ENCODE assay signal across 30 mouse cellular contexts in genomic region chr9:46223090-46223489, GRCm38 (mm10). TPM values are rescaled to one million over a fixed set of nuclear protein-coding genes. Genes with fewer than 3 reads are reported as not detected.
A peak's percentile ranks its signal among the peaks of the same experiment; 100 is the strongest.
DNase-seq lines count a peak whose midpoint lies in the region; TF ChIP-seq lines count a peak whose summit lies in the region.
"Had no signal": no experiment of that assay in that cellular context is flagged by ENCODE, and none has a peak within 500 bp of the region (broad histone marks: within the 10 kb centered on the region; RNA-seq: fewer than 3 reads in every experiment).

No protein-coding gene starts in this region.

- intact Hi-C loops in heart, adult 2 months (cut with DNase I) = no loop called here

- no peak overlapping the region for H3K9ac ChIP-seq in heart, adult 2 months (ENCODE audit: low read depth, low read length)
- H3K9ac ChIP-seq: embryonic facial prominence, embryonic 13.5 days; forebrain, embryonic 12.5 days; heart, embryonic 13.5 days; kidney, embryonic 15.5 days; limb, embryonic 12.5 days; liver, embryonic 14.5 days; midbrain, embryonic 15.5 days; neural tube, embryonic 13.5 days had no signal

- 54% methylated on average over 6 of the region's 6 CpGs for WGBS in heart, adult 2 months
- WGBS in heart, embryonic 10.5 days = 84% methylated on average over 6 of the region's 6 CpGs
- 45% methylated on average over 6 of the region's 6 CpGs for WGBS in lung, adult 2 months

- H3K27me3 ChIP-seq in heart, adult 2 months (ENCODE audit: control insufficient read depth, insufficient read depth, low read length) = no peaks in the 10 kb centered on the region
- H3K27me3 ChIP-seq in heart, embryonic 10.5 days (ENCODE audit: insufficient read depth, poor library complexity, severe bottlenecking) = 0 out of 2 replicates have a peak, but pooled peaks cover 3% of the 10 kb centered on the region
- H3K27me3 ChIP-seq: embryonic facial prominence, embryonic 13.5 days; forebrain, embryonic 12.5 days; heart, embryonic 13.5 days; kidney, embryonic 15.5 days; midbrain, embryonic 15.5 days; neural tube, embryonic 13.5 days had no signal

- no peak for TF ChIP-seq EP300 in heart, adult 2 months (IDR thresholded peaks at IDR 0.05; ENCODE audit: insufficient read depth, low read depth, low read length)

- peak in 1 of 2 experiments; percentile 34 for DNase-seq in heart, adult 2 months
- DNase-seq in heart, embryonic 10.5 days (ENCODE audit: low spot score) = no peak
- DNase-seq in kidney, adult 9 months = peak; percentile 37
- no peak for DNase-seq in kidney, adult 11 months
- peak; percentile 22 to 25 for DNase-seq in lung, adult 18-20 months
- DNase-seq in lung, adult 2 months = no peak
- DNase-seq in lung, postnatal 36 days = peak; percentile 52
- no peak for DNase-seq in right cerebral cortex, postnatal 14 days
- DNase-seq: adrenal gland, postnatal 14 days; cerebellum, adult 2 months; cerebellum, postnatal 36 days; embryo, embryonic 11 days; gastrocnemius, postnatal 25 days; layer of hippocampus, postnatal 36 days; retina, postnatal 1 day; thymus, adult 18-20 months; thymus, postnatal 36 days had no signal

- peak overlapping the region; percentile 28 for H3K27ac ChIP-seq in heart, adult 2 months
- H3K27ac ChIP-seq in heart, embryonic 10.5 days = no peak overlapping the region
- H3K27ac ChIP-seq: embryonic facial prominence, embryonic 13.5 days; forebrain, embryonic 12.5 days; heart, embryonic 13.5 days; hindbrain, embryonic 10.5 days; kidney, embryonic 15.5 days; limb, embryonic 12.5 days; liver, embryonic 14.5 days; macrophage; midbrain, embryonic 15.5 days; neural tube, embryonic 13.5 days had no signal

- no peak for TF ChIP-seq POLR2A in heart, adult 2 months (IDR thresholded peaks at IDR 0.05; ENCODE audit: insufficient read depth, low read depth, low read length)
- TF ChIP-seq POLR2A in lung, adult 2 months (IDR thresholded peaks at IDR 0.05; ENCODE audit: borderline replicate concordance, extremely low read depth, low read depth, low read length) = no peak

- H3K79me2 ChIP-seq in heart, adult 2 months (replicated peaks; ENCODE audit: control insufficient read depth, insufficient read depth, low read length) = no peaks in the 10 kb centered on the region

- H3K36me3 ChIP-seq in heart, adult 2 months (ENCODE audit: control insufficient read depth, insufficient read depth, low read length) = no peaks in the 10 kb centered on the region
- H3K36me3 ChIP-seq in heart, embryonic 10.5 days = peaks cover 40% of the 10 kb centered on the region

- no peaks in the 10 kb centered on the region for H3K9me3 ChIP-seq in heart, embryonic 10.5 days
- H3K9me3 ChIP-seq: embryonic facial prominence, embryonic 13.5 days; forebrain, embryonic 12.5 days; heart, embryonic 13.5 days; hindbrain, embryonic 10.5 days; kidney, embryonic 15.5 days; limb, embryonic 12.5 days; midbrain, embryonic 15.5 days; neural tube, embryonic 13.5 days had no signal

- H3K4me3 ChIP-seq in heart, adult 2 months = no peak overlapping the region
- no peak overlapping the region for H3K4me3 ChIP-seq in heart, embryonic 10.5 days
- H3K4me3 ChIP-seq in lung, adult 2 months (replicated peaks; ENCODE audit: extremely low read depth, low read depth, low read length) = no peak overlapping the region
- H3K4me3 ChIP-seq: embryonic facial prominence, embryonic 13.5 days; erythroblast, embryonic 14.5 days; forebrain, embryonic 12.5 days; heart, embryonic 13.5 days; hindbrain, embryonic 10.5 days; kidney, embryonic 15.5 days; limb, embryonic 12.5 days; midbrain, embryonic 15.5 days; neural tube, embryonic 13.5 days had no signal

- no peak for TF ChIP-seq CTCF in heart, adult 2 months (IDR thresholded peaks at IDR 0.05)
- no peak for TF ChIP-seq CTCF in lung, adult 2 months (IDR thresholded peaks at IDR 0.05; ENCODE audit: insufficient read depth, low read length)

- no peaks in the 10 kb centered on the region; the same call in 1 of the 2 replicates for H3K4me1 ChIP-seq in heart, adult 2 months (ENCODE audit: control insufficient read depth, insufficient read depth, low read length)
- H3K4me1 ChIP-seq in heart, embryonic 10.5 days = no peaks in the 10 kb centered on the region; the same call in 1 of the 2 replicates
- no peaks in the 10 kb centered on the region for H3K4me1 ChIP-seq in lung, adult 2 months (ENCODE audit: control insufficient read depth, insufficient read depth, low read length)
- H3K4me1 ChIP-seq: embryonic facial prominence, embryonic 13.5 days; forebrain, embryonic 12.5 days; heart, embryonic 13.5 days; hindbrain, embryonic 10.5 days; kidney, embryonic 15.5 days; limb, embryonic 12.5 days; midbrain, embryonic 15.5 days; neural tube, embryonic 13.5 days had no signal

RNA-seq across cellular contexts. Expression of gene Apoa1, which starts 5.3 kb away (rescaled TPM):
- not detected for total RNA-seq in heart, adult 2 months (2021)
- polyA plus RNA-seq in heart, adult 2 months (2012; rRNA removed) = 0.51 and 2.3 TPM in 2 replicates
- 4.3 and 124 TPM in 2 replicates for polyA plus RNA-seq in heart, embryonic 10.5 days (2016; fragmentation: Nextera tagmentation; extraction: Ambion mirVana)
- 2.0 and 3.2 TPM in 2 replicates for polyA plus RNA-seq in lung, adult 2 months (2012; rRNA removed)
- total RNA-seq: gastrocnemius, postnatal 25 days; layer of hippocampus, postnatal 36 days had no signal
- polyA plus RNA-seq: macrophage had no signal

RNA-seq across cellular contexts. Expression of gene Apoc3, which starts 12.3 kb away (rescaled TPM):
- not detected for total RNA-seq in heart, adult 2 months (2021)
- 1.4 and 3.3 TPM in 2 replicates for polyA plus RNA-seq in heart, adult 2 months (2012; rRNA removed)
- not detected in 2 replicates for polyA plus RNA-seq in heart, embryonic 10.5 days (2016; fragmentation: Nextera tagmentation; extraction: Ambion mirVana)
- 1.8 and 2.6 TPM in 2 replicates for polyA plus RNA-seq in lung, adult 2 months (2012; rRNA removed)
- total RNA-seq: left cerebral cortex, postnatal 10 days had no signal
- polyA plus RNA-seq: embryonic facial prominence, embryonic 13.5 days; erythroblast, embryonic 14.5 days; forebrain, embryonic 12.5 days; heart, embryonic 13.5 days; hindbrain, embryonic 10.5 days; limb, embryonic 12.5 days; macrophage; midbrain, embryonic 15.5 days; neural tube, embryonic 13.5 days had no signal

RNA-seq across cellular contexts. Expression of gene Apoa4, which starts 17.4 kb away (rescaled TPM):
- total RNA-seq in heart, adult 2 months (2021) = not detected
- polyA plus RNA-seq in heart, adult 2 months (2012; rRNA removed) = 0.09 and 0.10 TPM in 2 replicates
- 0.07 and 1.2 TPM in 2 replicates for polyA plus RNA-seq in heart, embryonic 10.5 days (2016; fragmentation: Nextera tagmentation; extraction: Ambion mirVana)
- 0.09 and 0.30 TPM in 2 replicates for polyA plus RNA-seq in lung, adult 2 months (2012; rRNA removed)
- total RNA-seq: gastrocnemius, postnatal 25 days; layer of hippocampus, adult 18-20 months; layer of hippocampus, postnatal 36 days; left cerebral cortex, postnatal 10 days had no signal
- polyA plus RNA-seq: embryonic facial prominence, embryonic 13.5 days; erythroblast, embryonic 14.5 days; forebrain, embryonic 12.5 days; heart, embryonic 13.5 days; hindbrain, embryonic 10.5 days; kidney, embryonic 15.5 days; limb, embryonic 12.5 days; macrophage had no signal

RNA-seq across cellular contexts. Expression of gene Apoa5, which starts 45.3 kb away (rescaled TPM):
- not detected for total RNA-seq in heart, adult 2 months (2021)
- 0.47 TPM in 1 of 2 replicates, not detected in the other for polyA plus RNA-seq in heart, adult 2 months (2012; rRNA removed)
- polyA plus RNA-seq in heart, embryonic 10.5 days (2016; fragmentation: Nextera tagmentation; extraction: Ambion mirVana) = 0.23 TPM in 1 of 2 replicates, not detected in the other
- polyA plus RNA-seq in lung, adult 2 months (2012; rRNA removed) = 0.25 and 0.67 TPM in 2 replicates
- total RNA-seq: gastrocnemius, postnatal 25 days; layer of hippocampus, adult 18-20 months; layer of hippocampus, postnatal 36 days; left cerebral cortex, postnatal 10 days had no signal
- polyA plus RNA-seq: cerebellum, adult 2 months; embryonic facial prominence, embryonic 13.5 days; erythroblast, embryonic 14.5 days; forebrain, embryonic 12.5 days; heart, embryonic 13.5 days; kidney, embryonic 15.5 days; macrophage; midbrain, embryonic 15.5 days; neural tube, embryonic 13.5 days had no signal

RNA-seq across cellular contexts. Expression of gene Zpr1, which starts 49.8 kb away (rescaled TPM):
- 10 to 100 TPM; 19.8 to 21.4 TPM for total RNA-seq in heart, adult 2 months (2021)
- 12.0 and 15.1 TPM in 2 replicates for polyA plus RNA-seq in heart, adult 2 months (2012; rRNA removed)
- 47.6 and 62.5 TPM in 2 replicates for polyA plus RNA-seq in heart, embryonic 10.5 days (2016; fragmentation: Nextera tagmentation; extraction: Ambion mirVana)
- polyA plus RNA-seq in lung, adult 2 months (2012; rRNA removed) = 15.4 and 16.2 TPM in 2 replicates

Comparison
In these comparisons a context has a peak if more than half of its experiments do, and no peak if none do; other contexts are left out.
1. DNase-seq: peak in kidney, adult 9 months (single experiment), lung, adult 18-20 months (2 of 2) and lung, postnatal 36 days (single experiment); none in heart, embryonic 10.5 days (single experiment), kidney, adult 11 months (single experiment), lung, adult 2 months (single experiment) and right cerebral cortex, postnatal 14 days (single experiment).